In genomic region chr5:84417062-84417879, GRCm38 (mm10) we compare ENCODE assay signal across 8 mouse cellular contexts. TPM values are rescaled to one million over a fixed set of nuclear protein-coding genes. Genes with fewer than 3 reads are reported as not detected.
DNase-seq lines count a peak whose midpoint lies in the region; ATAC-seq lines count a peak whose summit lies in the region.

Gene Epha5, minus strand, starts transcription at chr5:84417382.

- H3K9ac ChIP-seq in forebrain, embryonic 15.5 days (replicated peaks) = peak within 1 kb of the TSS; percentile 97
- H3K9ac ChIP-seq in hindbrain, embryonic 13.5 days = peak within 1 kb of the TSS; percentile 91

- H3K36me3 ChIP-seq in forebrain, embryonic 15.5 days = no peaks in the 10 kb centered on the region
- no peaks in the 10 kb centered on the region for H3K36me3 ChIP-seq in hindbrain, embryonic 13.5 days

- WGBS in forebrain, embryonic 15.5 days = 1% methylated on average over 58 of the region's 67 CpGs
- under 1% methylated on average over 67 of the region's 67 CpGs for WGBS in hindbrain, embryonic 13.5 days

- no peaks in the 10 kb centered on the region for H3K9me3 ChIP-seq in forebrain, embryonic 15.5 days
- no peaks in the 10 kb centered on the region for H3K9me3 ChIP-seq in hindbrain, embryonic 13.5 days

- H3K4me3 ChIP-seq in forebrain, embryonic 15.5 days = peak within 1 kb of the TSS; percentile 69
- peak within 1 kb of the TSS; percentile 83 for H3K4me3 ChIP-seq in hindbrain, embryonic 13.5 days

- DNase-seq in R1 (ENCODE audit: low read depth, low spot score) = peak; percentile 70
- peak; percentile 34 for DNase-seq in cerebellum, adult 11-12 months
- DNase-seq in layer of hippocampus, postnatal 36 days = peak; percentile 83 to 84
- DNase-seq in lung, postnatal 10 days = peak; percentile 60
- peak; percentile 36 for DNase-seq in retina, adult 2 months (ENCODE audit: low read depth, low spot score)
- no peak for DNase-seq in thymus, postnatal 10 days (ENCODE audit: low spot score in 2 of 2)

- peak within 1 kb of the TSS; percentile 99 for H3K27ac ChIP-seq in forebrain, embryonic 15.5 days (replicated peaks)
- H3K27ac ChIP-seq in hindbrain, embryonic 13.5 days = peak within 1 kb of the TSS; percentile 96

- H3K4me2 ChIP-seq in forebrain, embryonic 15.5 days (replicated peaks) = peak within 1 kb of the TSS; percentile 58
- H3K4me2 ChIP-seq in hindbrain, embryonic 13.5 days = peak within 1 kb of the TSS; percentile 80

- peak; percentile 96 for ATAC-seq in forebrain, embryonic 15.5 days (replicated peaks)
- ATAC-seq in hindbrain, embryonic 13.5 days (ENCODE audit: low FRiP score) = peak; percentile 95

- no peaks in the 10 kb centered on the region for H3K27me3 ChIP-seq in forebrain, embryonic 15.5 days
- H3K27me3 ChIP-seq in hindbrain, embryonic 13.5 days = no peaks in the 10 kb centered on the region; the same call in 1 of the 2 replicates

- H3K4me1 ChIP-seq in forebrain, embryonic 15.5 days = peaks cover 21% of the 10 kb centered on the region
- H3K4me1 ChIP-seq in hindbrain, embryonic 13.5 days (replicated peaks) = peaks cover 26% of the 10 kb centered on the region

RNA-seq across cellular contexts. Expression of gene Epha5, which starts in this region (rescaled TPM):
- 161 and 172 TPM in 2 replicates for polyA plus RNA-seq in forebrain, embryonic 15.5 days (2015; fragmentation: Nextera tagmentation; extraction: Ambion mirVana)
- 72.8 and 74.8 TPM in 2 replicates for polyA plus RNA-seq in hindbrain, embryonic 13.5 days (2015; fragmentation: Nextera tagmentation; extraction: Ambion mirVana)
- 100 to 1,000 TPM; 130 to 141 TPM for total RNA-seq in layer of hippocampus, postnatal 36 days (2021)

Comparison
In these comparisons a context has a peak if more than half of its experiments do, and no peak if none do; other contexts are left out.
1. DNase-seq: peak in R1 (single experiment), cerebellum, adult 11-12 months (single experiment), layer of hippocampus, postnatal 36 days (2 of 2), lung, postnatal 10 days (single experiment) and retina, adult 2 months (single experiment); none in thymus, postnatal 10 days (0 of 2).